Mouse (Mus musculus): ENCODE data around the gene Csta1. TPM values are rescaled to one million over a fixed set of nuclear protein-coding genes. Genes with fewer than 3 reads are reported as not detected.

Gene Csta1
- polyA plus RNA-seq, 1 experiment from 2014 or later: not detected

DNA sequence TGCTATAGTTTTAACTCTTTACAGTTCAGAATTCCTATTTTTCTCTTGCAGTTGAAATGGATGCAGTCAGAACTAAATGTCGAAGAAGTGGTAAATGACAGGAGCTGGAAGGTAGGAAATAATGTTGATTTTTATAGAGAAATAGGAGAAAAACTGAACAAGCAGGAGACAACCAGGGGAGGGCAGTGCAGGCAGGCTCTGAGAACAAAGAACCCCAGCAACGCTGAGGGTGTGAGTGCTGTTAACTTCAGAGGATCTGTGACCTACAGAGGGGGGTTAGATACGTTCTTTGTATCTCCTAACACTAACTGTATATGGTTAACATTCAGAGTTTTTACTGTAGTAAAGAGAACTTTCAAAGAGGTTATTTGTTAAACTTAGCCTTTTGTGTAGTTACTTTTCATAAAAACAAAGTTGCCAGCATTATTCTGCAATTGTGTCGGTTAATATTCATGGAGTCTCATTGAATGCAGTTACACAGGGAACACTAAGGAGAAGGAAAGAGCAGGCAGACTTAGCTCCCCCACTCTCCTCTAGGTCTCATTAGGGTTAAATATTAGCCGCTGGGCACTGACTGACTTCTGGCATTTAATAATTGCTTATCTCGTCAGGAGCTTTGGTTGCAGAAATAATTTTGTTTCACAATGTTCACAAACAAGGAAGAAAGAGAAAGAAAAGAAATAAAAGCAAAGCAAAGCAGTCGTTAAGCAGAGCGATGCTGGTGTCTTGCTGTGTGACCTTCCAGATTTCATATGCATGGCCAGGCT is 41.0 kb downstream of the Csta1 start:
- no peaks in the 10 kb centered on the region for H3K79me2 ChIP-seq (ENCODE audit: inconsistent target)
- no peak overlapping the region for H3K4me3 ChIP-seq (ENCODE audit: inconsistent target)
- 86% methylated on average over 8 of the region's 8 CpGs for WGBS (ENCODE audit: missing documents)
- peaks cover 25% of the 10 kb centered on the region for H3K36me3 ChIP-seq (ENCODE audit: inconsistent target)
- H3K27ac ChIP-seq: no peak overlapping the region

DNA sequence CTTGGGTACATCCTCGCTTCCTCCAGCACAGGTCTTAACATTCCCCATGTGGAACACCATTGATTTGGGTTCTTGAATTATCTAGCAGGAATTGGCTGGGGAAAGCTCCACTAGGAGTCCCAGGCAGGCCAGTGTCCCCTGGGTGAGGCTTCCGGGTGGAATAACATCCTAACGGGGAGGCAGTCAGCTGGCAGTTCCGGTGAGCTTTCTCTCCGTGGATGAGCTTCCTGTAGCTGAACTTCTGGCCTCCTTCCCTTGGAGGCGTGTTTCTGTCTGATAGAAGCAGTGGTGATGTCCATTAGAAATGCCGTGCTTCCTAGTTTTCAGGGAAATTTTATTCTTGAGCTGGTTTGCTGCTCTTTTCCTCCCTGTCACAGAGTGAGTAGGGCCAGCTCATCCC is 42.0 kb downstream of the Csta1 start:
- H3K79me2 ChIP-seq (ENCODE audit: inconsistent target): no peaks in the 10 kb centered on the region
- peaks cover 28% of the 10 kb centered on the region for H3K36me3 ChIP-seq (ENCODE audit: inconsistent target)
- no peak overlapping the region for H3K4me3 ChIP-seq (ENCODE audit: inconsistent target)
- 96% methylated on average over 7 of the region's 7 CpGs for WGBS (ENCODE audit: missing documents)
- no peak overlapping the region for H3K27ac ChIP-seq

- H3K4me3 ChIP-seq (ENCODE audit: inconsistent target): no peak overlapping the region
- no peak overlapping the region for H3K27ac ChIP-seq
- H3K36me3 ChIP-seq (ENCODE audit: inconsistent target): peaks cover 28% of the 10 kb centered on the region
- no peaks in the 10 kb centered on the region for H3K79me2 ChIP-seq (ENCODE audit: inconsistent target)
- 82% methylated on average over 4 of the region's 4 CpGs for WGBS (ENCODE audit: missing documents)
Measured at GRCm38 (mm10) chr16:36087846-36088245, 43.2 kb downstream of the Csta1 start.

DNA sequence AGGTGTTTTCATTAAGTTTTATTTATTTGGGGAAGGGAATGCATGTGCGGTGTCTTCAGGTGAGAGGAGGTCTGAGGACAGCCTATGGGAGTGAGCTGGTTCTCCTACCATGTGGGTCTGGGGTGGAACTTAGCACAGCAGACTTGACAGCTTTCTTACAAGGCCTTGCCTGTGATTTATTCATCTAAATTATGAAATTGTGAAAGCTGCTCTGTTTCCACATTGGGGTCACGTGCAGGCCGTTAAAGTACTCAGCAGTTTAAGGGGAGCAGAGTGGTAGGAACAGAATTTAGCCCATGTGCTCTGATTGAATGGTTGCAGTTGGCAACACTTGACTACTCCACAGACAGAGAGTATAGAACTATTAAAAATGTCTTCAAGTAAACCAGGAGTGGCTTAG is 51.1 kb downstream of the Csta1 start:
- H3K4me3 ChIP-seq (ENCODE audit: inconsistent target): no peak overlapping the region
- no peak overlapping the region for H3K27ac ChIP-seq
- H3K79me2 ChIP-seq (ENCODE audit: inconsistent target): peaks cover 18% of the 10 kb centered on the region; the same call in 1 of the 2 replicates
- 98% methylated on average over 3 of the region's 3 CpGs for WGBS (ENCODE audit: missing documents)
- peaks cover 2% of the 10 kb centered on the region; the same call in 1 of the 2 replicates for H3K36me3 ChIP-seq (ENCODE audit: inconsistent target)

DNA sequence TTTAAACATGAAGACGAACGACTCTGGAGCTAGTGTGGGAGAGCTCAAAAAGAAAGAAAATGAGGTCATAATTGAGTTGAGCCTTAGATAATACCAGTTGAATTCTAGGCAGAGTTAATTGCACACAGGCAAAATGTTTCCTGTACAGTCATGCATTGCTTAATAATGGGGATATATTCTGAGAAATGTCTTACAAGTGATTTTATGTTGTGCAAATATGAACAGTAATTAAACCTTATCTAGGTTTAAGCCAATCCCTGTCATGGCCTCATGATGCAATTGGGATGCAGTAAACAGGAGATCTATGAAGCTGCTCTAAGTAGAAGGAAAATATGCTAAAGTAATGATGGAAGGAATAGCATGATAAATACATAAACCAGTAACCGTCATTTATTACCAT is 56.3 kb downstream of the Csta1 start:
- WGBS (ENCODE audit: missing documents): 83% methylated on average over 3 of the region's 3 CpGs
- Histone ChIP-seq H3K79me2 (ENCODE audit: inconsistent target) (peaks cover 60% of the 10 kb centered on the region), H3K36me3 (ENCODE audit: inconsistent target) (no peaks in the 10 kb centered on the region), H3K27ac (no peak overlapping the region), H3K4me3 (ENCODE audit: inconsistent target) (no peak overlapping the region)

DNA sequence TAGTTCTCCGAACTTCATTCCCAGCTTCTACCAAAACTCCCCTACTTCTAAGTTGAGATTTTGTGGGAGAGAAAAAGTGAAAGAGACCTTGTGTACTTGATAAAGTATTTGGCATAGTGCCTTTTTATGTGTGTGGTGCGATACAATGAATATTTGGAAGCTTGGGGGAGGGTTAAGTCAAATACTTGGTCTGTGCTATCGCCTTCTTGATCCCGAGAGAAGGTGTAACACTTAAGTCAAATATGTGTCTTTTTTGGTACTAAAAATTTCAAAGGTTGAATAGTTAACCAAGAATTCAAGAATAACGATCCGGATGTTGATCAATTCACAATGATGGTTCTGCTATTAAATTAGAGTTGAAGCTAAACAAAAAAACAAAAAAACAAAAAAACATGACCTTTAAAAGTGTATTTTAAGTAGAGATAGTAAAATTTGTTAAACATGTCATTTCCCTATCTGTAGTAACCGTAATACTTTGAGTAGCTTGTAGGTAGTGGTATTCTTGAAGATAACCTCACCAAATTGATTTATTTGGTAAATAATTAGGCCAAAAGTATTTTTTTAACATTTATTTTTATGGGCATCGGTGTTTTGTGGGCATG is 58.5 kb downstream of the Csta1 start:
- Histone ChIP-seq H3K79me2 (ENCODE audit: inconsistent target) (peaks cover 70% of the 10 kb centered on the region), H3K27ac (peak overlapping the region; percentile 99), H3K36me3 (ENCODE audit: inconsistent target) (no peaks in the 10 kb centered on the region), H3K4me3 (ENCODE audit: inconsistent target) (peak overlapping the region; percentile 99)
- 26% methylated on average over 8 of the region's 8 CpGs for WGBS (ENCODE audit: missing documents)

- Histone ChIP-seq H3K27ac (peak within 1 kb of the TSS; percentile 99), H3K4me3 (ENCODE audit: inconsistent target) (peak within 1 kb of the TSS; percentile 99), H3K79me2 (ENCODE audit: inconsistent target) (peaks cover 70% of the 10 kb centered on the region), H3K36me3 (ENCODE audit: inconsistent target) (no peaks in the 10 kb centered on the region)
- WGBS (ENCODE audit: missing documents): under 1% methylated on average over 69 of the region's 81 CpGs
Measured at GRCm38 (mm10) chr16:36071450-36072379, 59.3 kb downstream of the Csta1 start, which contains the start of the genes Fam162a and Ccdc58. Fam162a (minus strand) TSS chr16:36071594. Ccdc58 (plus strand) TSS chr16:36071685.

DNA sequence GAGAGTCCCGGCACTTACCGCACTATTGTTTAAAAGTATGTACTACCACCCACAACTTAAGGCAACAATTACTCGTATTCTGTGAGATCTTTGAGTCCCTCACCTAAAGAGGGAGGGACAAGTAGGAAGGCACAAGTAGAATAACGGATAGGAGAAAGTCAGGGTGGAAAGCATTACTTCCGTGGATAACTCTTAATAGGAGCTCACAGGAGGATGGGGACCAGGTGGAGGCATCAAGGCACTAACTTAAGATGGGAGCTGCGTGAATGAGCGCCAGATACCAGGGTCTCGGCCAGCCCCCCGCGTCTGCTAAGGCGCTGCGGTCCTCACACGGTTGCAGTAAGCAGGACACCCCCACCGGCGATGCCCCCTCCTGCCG is 60.0 kb downstream of the Csta1 start:
- H3K79me2 ChIP-seq (ENCODE audit: inconsistent target): peaks cover 63% of the 10 kb centered on the region
- H3K27ac ChIP-seq: peak overlapping the region; percentile 48
- H3K36me3 ChIP-seq (ENCODE audit: inconsistent target): no peaks in the 10 kb centered on the region
- 1% methylated on average over 16 of the region's 16 CpGs for WGBS (ENCODE audit: missing documents)
- peak overlapping the region; percentile 82 for H3K4me3 ChIP-seq (ENCODE audit: inconsistent target)

Other genes starting within 250 kb of the Csta1 start
- gene Parp9, start 192.8 kb downstream of the Csta1 start, polyA plus RNA-seq (2018): 50.3 to 109 TPM (median 52.0 TPM) in 3 replicates
- gene Dtx3l, start 192.1 kb downstream of the Csta1 start, polyA plus RNA-seq (2018): 42.5 to 99.4 TPM (median 48.3 TPM) in 3 replicates
- 25.3 to 44.8 TPM (median 28.5 TPM) in 3 replicates for gene Kpna1, start 152.5 kb downstream of the Csta1 start, polyA plus RNA-seq (2018)
- 2.9 to 4.5 TPM (median 3.9 TPM) in 3 replicates for gene Wdr5b, start 90.1 kb downstream of the Csta1 start, polyA plus RNA-seq (2018)
- 32.0 to 75.1 TPM (median 38.9 TPM) in 3 replicates for gene Fam162a, start 59.6 kb downstream of the Csta1 start, polyA plus RNA-seq (2018)
- gene Ccdc58, start 59.6 kb downstream of the Csta1 start, polyA plus RNA-seq (2018): 17.7 to 36.1 TPM (median 29.6 TPM) in 3 replicates
- 1.5 TPM in 1 of 3 replicates, not detected in the others for gene Stfa2l1, start 25.6 kb upstream of the Csta1 start, polyA plus RNA-seq (2018)
- not detected in 3 replicates for gene Gm5483, start 53.0 kb upstream of the Csta1 start, polyA plus RNA-seq (2018)
- gene Gm5416, start 79.2 kb upstream of the Csta1 start, polyA plus RNA-seq (2018): not detected in 3 replicates
- gene 2010005H15Rik, start 90.2 kb upstream of the Csta1 start, polyA plus RNA-seq (2018): not detected in 3 replicates
- gene Stfa1, start 145.7 kb upstream of the Csta1 start, polyA plus RNA-seq (2018): not detected in 3 replicates
- not detected in 3 replicates for gene BC117090, start 203.1 kb upstream of the Csta1 start, polyA plus RNA-seq (2018)
- not detected in 3 replicates for gene BC100530, start 236.5 kb upstream of the Csta1 start, polyA plus RNA-seq (2018)